Mouse (Mus musculus) cerebellum, postnatal 10 days (tissue): ENCODE results near the gene Pdhx.

ENCODE experiments used
- DNase-seq, 2 experiments: peaks; one replicate each; pipeline ENCODE4 v3.0.0; 2021; ENCODE audit warnings: mixed read lengths in 2 of 2

Pdhx gene

DNA sequence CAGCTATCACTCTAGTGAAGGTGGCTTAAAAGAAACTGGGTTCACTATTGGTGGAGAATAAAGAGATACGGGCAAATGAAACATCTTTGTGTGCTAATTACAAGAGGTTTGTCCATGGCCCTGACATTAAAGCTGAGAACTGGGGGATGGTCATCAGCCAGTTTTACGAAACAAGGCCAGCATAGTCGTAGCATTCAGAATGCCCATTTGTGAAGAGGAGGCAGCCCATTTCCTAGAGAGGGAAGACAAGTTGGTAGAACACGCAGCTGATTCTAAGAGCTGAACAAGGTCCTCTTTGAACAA lies 85.7 kb downstream of the Pdhx start:
- DNase-seq = no peak

DNA sequence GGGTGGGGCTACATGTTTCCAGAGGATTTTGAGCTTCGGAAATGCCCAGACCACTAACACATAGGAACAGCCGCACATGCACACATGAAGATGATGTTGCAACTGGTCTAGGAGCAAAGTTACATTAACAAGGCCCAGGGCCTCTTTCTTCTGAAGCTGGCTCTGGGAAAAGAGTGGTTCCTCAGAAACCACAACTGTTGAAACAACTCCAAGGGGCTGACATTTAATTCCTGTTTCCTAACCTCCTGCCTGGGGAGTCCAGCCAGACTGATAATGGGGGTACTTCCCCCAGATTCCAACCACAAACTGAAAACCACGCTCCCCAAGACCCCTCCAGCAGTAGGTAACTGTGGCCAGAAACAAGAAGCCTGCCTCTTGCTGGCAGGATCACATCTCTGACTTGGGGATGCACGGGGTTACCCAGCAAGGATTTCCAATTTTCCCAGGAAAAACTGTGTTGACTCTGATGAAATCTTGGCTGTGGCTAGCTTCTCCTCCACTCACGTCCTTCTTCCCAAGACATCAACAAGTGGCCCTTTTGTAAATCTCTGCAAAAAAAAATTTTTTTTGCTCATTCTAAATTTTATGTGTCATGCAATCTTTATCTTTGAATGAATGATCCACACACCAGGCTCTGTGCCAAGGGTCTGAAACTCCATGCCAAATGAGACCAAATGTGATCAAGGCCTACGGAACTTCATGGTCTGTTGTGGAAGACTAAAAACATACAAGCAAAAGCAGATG lies 86.2 kb downstream of the Pdhx start:
- peak; percentile 20 to 33 for DNase-seq

DNA sequence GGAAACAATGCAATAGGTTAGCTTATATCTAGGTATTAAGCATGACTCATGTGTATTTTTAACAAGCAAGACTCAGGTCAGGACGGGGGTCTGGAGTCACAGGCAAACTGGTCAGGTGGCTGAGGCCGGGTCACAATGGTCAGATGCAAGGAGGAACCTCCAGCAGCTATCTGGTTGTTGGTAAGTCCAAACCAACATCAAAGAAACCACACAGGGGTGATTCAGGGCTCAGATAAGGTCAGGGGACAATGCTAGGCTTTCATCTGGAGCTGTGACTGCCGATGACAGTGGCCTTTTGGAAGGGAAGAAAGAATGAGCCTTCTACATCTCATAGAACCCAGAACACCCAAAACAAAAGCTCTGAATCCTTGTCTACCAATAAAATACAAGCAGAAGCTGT lies 86.9 kb downstream of the Pdhx start:
- DNase-seq = no peak

DNA sequence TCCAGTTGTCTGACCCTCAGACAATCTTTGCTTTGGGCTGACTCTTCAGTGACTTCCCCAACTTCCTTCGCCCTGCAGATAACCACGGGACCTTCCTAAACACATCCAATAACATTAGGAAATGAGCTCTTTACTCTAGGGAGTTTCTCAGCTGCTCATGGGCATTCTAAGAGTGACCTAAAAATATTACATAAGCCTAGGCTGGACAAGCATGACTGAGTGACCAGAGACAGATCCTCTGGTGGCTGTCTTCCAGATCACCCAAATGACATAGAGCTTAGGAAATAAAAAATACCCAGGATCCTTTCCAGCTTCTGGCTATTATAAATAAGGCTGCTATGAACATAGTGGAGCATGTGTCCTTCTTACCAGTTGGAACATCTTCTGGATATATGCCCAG lies 90.5 kb downstream of the Pdhx start:
- DNase-seq = no peak

DNA sequence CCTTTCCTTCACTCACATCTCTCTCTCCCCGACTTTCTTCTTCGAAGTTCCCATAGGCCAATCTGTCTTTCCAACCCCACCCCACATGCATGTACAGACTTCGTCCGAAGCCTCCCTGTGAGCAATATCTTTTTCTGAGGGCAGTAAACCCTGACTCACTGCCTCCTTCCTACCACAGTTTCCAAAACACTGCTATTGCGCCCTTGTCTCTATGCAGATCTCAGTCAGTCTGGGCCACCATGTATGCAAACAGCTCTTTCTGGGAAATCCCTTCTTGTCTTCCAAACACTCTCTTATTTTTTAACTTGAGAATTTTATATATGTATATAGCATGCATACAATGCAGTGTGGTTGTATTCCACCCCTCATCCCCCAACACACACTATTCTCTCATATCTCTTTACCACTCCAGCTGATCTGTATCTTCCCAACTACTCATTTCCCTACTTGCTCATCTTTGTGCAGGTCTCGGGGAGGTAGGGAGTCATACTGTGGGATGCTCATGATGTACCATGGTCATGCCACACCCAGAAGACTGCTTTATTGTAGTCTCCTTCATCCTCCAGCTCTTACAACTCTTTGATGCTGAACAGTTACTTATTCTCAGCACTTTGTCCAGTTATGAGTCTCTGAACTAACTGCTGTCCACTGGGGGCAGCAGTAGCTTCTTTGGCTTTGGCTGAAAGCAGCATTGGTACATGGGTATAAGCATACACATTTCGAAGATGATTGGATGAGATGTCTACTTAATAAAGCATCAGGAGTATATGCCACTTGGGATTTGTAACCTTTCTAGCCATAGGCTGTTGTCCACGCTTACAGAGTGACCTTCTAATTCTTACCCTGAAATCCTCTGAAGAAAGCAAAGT lies 91.6 kb downstream of the Pdhx start:
- DNase-seq = no peak

DNA sequence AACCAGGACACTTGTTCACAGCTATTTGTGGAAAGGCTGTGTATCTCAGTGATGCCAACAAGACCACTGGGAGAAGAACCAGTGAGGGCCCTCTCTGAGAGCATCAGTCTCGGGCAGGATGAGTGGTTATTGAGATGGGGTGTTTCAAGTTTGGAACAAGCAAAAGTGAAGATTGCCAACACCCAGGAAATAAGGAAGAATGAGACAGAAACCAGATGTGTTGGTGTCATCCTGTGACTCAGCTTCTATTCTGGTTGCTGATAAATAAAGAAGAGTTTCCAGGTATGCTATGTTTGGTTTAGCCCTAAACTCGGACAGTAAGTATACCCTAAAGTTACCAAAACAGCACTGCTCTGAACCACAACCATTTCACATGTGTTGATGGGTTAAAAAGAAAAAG lies 92.4 kb downstream of the Pdhx start:
- no peak for DNase-seq

DNA sequence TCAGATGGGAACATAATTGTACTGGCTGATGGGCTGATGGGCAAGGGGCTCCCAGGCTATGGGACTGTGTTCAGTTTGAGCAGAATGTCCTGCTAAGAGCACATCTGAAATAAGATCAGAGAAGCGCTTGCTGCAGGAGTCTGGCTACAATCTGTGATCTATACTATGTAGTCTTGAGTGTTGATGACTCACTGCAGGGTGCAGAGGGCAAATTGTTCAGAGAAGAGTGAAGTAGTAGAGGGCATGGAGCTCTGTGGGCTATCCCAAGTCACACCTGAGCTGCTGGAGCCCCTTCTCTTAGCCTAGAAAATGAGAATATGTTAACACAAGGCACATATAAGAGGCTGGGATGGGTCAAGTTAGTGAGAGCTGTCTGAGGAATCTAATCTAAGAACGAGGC lies 93.8 kb downstream of the Pdhx start:
- no peak for DNase-seq

DNA sequence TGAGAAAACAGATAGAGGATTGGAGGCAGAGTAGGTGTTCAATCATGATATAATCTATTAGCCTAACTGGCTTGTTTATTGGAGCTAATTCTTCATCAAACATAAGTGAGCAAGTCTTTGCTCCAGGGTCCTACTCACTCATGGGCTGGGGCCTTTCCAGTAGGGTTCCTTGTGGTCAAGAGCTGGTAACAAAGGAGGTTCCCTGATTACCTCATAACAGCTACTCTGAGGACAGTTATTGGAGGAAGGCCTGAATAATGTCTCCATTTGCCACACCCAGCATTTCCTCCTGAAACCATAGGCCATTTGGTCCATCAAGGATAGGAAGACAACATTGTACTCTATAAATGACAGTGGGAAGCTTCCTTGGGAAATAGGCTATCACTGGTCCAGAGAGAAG lies 94.2 kb downstream of the Pdhx start:
- no peak for DNase-seq

DNA sequence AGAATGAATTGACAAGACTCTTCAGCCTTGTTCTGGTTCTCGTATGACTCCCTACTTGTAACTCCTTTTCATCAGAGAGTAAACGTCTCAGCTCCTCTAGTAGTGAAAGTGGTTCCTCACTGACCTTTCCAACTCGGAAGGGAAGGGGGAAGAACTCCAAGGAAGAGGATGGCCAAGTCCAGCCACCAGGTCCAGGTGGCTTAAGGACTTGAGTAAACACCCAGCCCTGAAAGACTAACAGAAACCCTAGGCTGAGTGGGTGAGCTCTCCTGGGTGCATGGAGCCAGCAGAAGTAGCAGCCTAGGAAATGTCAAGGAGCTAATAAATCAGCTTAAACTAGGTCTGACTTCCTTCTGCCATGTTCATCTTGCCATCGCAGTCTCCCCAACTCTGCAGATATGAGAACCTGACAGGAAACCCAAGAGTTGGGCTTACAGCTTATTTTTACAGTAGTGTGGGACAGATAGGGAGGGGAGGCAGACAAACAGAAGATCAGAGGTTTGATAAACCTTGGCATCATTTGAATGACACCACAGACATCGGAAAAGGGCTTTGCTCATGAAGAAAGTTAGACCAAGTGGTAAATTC lies 97.9 kb downstream of the Pdhx start:
- no peak for DNase-seq

DNA sequence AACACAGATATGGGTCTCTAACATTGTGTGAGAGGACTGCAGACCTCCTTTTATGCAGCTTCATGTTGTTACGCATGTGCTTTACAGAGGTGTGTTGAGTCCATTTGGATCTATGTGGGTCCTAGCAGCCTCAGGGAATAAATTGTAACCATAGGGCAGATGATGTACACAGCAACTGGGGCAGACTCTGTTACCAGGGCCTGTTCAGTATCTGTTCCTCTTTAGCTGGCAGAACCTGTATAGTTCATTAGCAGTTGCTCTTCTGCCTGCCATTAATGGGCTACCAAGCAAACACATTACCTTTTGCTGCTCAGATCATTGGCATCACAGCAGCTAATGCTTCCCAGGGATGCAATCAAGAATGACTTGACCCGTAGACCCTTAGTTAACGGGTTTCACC lies 100.2 kb downstream of the Pdhx start:
- DNase-seq = no peak

DNA sequence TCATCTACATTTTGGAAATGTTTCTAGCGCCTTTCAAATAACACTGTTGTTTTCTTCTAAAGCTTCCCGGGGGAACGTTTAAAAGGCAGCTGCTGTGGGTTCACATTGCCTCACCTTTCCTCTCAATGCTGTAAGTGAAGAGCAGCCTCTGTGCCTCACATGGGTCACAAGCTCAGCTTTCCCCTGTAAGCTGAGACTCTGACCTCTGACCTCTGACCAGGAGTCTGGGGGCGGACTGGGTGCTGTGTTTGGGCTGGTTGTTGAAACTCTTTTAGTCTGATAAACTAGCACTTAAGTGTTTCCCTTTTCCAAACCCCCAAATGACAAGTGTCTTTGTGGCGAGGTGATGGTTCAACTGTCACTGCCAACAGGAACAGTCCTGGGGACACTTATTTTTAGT lies 100.7 kb downstream of the Pdhx start:
- DNase-seq = no peak

DNA sequence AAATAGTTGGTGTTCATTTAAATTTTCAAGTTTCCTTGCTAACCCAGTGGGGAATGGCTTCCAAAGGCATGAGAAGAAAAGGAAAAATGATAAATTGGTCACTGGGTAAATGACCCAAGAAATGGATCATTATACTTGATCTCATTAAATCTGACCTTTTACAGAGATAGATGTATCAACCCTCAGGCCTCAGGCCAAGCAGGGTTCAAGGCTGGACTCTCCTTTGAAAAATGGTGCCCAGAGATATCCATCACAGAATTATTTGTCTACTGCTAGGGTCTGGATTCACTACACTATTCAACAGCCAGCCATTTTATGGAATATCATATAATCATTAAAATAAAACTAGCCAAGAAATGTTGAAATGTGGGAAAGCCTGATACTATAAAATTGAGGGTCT lies 101.4 kb downstream of the Pdhx start:
- no peak for DNase-seq
